Mouse (Mus musculus) lung, postnatal 4 days (tissue): Measurements from ENCODE around the gene Pnpo.

Source experiments
- DNase-seq, 2 experiments: peaks; one replicate each; pipeline ENCODE4 v3.0.0; 2021

Pnpo gene

DNA sequence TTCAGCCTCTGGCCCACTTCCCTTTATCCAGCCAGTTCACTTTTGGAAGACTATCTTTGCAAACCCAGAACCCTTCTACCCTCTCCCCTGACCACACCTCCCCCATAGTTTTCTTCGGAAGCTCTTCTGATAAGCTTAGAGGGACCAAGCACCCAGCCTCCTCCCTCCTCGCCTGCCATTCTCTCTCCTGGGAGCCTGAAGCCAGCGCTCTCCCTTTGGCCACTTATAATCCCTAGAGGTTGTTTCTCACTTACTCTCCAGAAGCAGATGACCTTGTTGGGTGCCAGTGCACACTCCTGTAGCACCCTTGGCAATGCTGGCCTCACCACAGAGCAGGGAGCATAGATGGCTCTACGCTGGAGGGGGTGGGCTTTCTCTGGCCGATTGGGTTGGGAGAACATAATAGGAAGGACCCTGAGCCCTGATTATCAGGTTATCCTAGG is 25.5 kb upstream of the Pnpo start:
- DNase-seq = no peak

DNA sequence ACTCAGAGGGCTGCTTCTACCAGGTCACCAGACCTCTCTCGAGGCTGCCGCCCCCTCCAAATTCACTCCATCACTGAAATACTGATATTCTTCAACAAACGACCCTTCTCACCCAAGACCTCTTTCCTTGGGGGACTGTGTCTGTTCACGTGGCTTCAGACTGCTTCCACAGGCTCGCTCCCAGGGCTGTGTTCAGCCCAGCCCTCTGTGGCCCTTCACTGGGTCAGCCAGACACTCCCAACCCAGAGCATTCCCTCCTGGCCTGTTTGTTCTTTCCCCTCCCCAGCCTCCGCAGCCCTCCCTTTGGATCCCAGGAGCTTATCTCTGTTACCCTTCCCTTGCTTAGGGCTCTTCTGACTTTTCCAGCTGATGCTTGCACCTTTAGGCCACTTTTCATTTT is 24.7 kb upstream of the Pnpo start:
- no peak for DNase-seq

DNA sequence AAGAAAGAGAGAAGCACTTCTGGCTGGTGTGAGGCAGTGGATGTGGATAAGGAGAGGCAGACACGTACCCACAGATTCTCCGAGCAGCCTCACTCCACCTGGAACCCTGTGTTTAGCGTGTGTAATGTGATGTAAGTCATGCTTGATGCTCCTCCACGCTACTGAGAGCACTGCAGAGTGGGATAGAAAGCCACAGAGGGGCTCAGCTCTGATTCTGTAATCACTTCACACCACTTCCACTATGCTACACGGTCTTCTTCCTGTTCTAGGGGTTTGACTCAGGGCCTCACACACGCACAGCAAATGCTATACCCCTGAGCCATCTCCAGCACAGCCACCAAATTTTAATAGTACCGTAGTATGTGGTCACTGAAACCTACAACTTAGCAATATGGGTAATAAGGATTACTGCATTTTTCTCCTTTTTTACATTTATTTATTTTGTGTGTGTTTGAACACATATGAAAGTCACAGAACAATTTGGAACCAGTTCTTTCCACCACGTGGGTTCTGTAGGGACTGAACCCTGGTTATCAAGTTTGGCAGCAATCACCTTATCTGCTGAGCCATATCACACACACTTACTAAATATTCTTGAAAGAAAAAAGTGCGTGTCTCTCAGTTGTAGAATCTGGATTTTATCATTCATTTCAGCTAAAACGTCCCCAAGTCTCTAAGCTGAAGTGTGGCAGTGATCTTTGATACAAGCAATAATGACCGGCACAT is 23.9 kb upstream of the Pnpo start:
- DNase-seq = no peak

GRCm38 (mm10) chr11:96966914-96967543 is 23.2 kb upstream of the Pnpo start:
- DNase-seq = peak in 1 of 2 experiments; percentile 46

DNA sequence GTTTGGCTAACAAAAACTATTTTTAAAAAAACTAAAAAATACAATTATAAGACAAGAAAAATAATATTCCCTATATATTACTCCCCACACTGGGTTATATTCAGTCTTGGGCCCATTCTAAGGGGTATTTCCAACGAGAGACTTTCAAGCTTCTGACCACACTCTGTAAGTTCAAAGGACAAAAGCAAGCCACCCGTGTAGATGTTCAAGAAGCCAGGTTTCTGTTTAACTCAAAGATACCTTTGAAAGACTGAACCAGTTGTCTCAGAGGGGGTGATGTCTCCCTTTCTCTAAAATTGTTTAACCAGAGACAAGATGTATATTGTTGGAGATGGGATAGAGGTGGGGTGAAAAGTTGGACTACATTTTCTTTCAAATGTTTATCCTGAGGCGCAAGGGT is 22.4 kb upstream of the Pnpo start:
- DNase-seq = no peak

- DNase-seq = peak; percentile 86 to 92
Measured at GRCm38 (mm10) chr11:96963580-96963979, 19.8 kb upstream of the Pnpo start.

DNA sequence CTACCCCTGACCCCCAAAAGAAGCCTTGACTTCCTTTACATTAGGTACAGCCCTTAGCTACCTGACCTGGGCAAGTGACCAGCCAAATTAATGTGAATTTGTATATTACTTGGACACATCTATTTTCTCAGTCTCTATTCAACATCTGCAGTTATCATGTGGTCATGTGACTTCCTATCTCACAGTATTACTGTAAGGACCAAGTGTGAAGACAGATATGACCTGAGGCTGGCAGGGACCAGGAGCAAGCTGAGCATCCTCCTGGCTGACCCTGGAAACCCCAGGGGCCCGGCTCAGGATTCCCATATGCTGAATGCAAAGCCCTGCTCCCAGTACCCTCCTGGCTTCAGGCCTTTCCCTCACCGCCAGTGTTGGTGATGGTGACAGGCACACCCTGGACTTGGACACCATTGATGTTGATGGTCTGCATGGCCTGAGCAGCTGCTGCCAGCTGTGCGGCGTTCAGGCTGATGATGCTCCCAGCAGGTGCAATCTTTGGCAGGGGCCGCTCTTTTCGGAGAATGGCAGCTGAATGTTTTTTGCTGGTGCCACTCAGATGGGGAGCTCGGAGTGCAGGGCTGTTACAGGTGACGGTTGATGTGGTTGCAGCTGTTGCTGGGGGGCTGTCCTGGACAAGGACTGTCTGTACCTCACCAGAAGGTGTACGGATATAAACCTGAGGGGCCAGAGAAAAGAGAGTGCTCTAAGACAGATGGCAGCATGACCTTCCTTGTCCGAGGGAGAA is 13.4 kb upstream of the Pnpo start:
- DNase-seq = no peak

DNA sequence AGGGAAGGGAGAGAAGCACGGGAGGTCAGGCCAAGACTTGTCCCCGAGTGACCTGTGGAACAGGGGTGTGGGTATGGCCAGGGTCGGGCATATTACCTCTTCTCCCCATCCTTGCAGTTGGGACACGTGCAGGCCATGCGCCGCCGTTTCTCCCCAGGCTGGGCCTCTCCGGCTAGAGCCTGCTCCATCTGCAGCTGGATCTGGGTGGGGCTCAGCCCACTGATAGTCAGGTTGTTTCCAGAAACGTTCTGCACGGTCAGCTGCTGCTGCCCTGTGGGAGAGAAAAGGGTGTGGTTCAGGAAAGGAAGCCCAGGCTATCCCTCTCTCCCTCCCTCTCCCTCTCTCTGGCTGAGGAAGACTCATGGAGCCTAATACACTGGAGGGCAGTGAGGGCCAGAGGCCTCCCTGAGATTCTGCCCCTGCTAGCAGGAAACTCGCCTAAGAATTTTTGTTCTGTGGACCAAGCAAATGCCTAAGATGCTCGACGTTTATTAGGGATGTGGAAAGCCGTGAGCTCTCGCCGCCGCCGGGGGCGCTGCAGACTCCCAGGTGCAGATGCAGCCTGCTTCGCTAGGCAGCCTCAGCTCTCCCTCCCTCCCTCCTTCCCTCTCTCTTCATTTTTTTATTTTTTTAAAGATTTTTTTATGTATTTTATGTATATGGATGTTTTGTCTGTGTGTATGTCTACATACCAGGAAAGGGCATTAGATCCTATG is 12.4 kb upstream of the Pnpo start:
- DNase-seq = no peak

GRCm38 (mm10) chr11:96955094-96955493 is 11.3 kb upstream of the Pnpo start:
- DNase-seq = no peak

GRCm38 (mm10) chr11:96952896-96953295 is 9.1 kb upstream of the Pnpo start:
- no peak for DNase-seq

GRCm38 (mm10) chr11:96952426-96952825 is 8.6 kb upstream of the Pnpo start:
- DNase-seq = no peak

DNA sequence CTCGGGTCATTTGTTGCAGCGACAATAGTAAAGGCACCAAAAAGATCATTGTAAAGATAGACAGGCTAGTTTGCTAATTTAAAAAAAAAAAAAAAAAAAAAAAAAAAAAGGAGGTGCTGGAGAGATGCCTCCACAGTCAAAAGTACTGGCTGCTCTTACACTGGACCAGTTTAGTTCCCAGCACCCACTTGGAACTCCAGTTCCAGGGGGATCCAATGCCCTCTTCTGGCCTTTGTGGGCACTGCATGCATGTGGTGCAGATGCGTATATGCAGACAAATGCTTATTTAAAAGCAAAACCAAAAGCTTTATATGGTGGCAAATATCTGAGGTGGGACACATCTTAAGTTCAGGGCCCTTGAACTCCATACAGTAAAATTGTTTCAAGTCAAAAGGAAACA is 7.0 kb upstream of the Pnpo start:
- no peak for DNase-seq

- DNase-seq = no peak
Measured at GRCm38 (mm10) chr11:96947849-96948248, 4.1 kb upstream of the Pnpo start.

DNA sequence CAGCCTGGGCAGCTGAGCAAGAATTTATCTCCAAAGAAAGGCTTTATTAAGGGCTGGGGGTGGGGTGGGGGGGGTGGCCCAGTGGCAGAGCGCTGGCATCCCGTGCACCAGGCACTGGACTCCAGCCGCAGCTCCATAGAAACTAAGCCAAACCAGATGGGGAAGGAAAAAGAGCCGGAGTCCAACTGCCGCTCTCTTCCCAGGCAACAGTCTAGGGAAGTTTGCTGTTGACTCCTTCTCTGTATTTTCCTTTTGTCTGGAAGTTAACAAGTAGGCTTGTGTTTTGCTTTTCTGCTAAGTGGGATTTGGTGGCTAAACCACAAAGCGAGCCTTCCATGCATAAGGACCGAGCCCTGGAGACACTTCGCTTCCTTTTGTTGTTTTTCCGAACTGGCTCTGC is 2.7 kb upstream of the Pnpo start:
- DNase-seq = no peak

GRCm38 (mm10) chr11:96944844-96945580 is 1.2 kb upstream of the Pnpo start:
- no peak for DNase-seq

- DNase-seq = no peak
Measured at GRCm38 (mm10) chr11:96941989-96942590, 1.7 kb downstream of the Pnpo start.

GRCm38 (mm10) chr11:96940578-96941465 is 3.0 kb downstream of the Pnpo start:
- no peak for DNase-seq

GRCm38 (mm10) chr11:96938426-96938800 is 5.4 kb downstream of the Pnpo start:
- no peak for DNase-seq

DNA sequence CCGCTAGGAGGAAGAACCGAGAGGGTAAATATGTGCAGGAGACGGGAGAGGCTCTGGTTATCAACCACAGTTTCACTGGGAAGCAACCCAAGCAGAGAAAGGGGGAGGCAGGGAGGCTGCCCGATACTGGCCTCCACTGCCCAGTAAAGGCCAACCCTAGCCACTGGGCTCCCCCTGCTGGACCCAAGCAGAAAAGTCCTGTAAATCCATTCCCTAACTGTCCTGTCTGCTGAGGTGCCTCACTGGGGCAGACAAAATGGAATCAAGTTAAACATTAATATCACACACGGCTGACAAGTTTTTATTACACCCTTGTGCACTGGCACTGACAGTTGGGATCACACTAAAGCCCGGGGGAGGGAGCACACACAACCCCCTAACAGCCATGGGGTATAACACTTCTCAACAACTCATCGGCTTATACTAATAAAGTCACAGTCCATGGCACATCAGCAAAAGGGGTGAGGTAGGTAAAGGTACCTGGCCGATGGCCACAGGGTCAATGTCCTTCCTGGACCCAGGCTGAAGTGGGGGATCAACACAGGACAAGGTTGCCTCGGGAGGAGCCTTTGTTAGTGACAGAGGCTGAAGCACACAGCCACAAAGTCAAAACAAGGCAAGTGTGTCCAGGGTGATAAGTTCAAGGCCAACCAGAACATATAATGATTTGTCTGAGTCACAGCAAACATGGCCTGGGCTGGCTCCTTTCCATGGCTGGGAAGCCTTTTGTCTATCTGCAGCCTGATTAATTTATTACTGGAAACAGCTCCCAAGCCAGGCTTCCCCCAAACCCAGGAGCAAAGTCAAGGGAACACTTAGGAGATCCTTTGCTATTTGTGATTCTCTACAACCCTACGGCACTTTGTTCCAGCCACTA is 6.0 kb downstream of the Pnpo start:
- peak; percentile 80 to 83 for DNase-seq
